Mouse (Mus musculus) gonadal fat pad, adult 2 months (tissue): ENCODE data around the gene Slain1. TPM values are rescaled to one million over a fixed set of nuclear protein-coding genes. Genes with fewer than 3 reads are reported as not detected.

ENCODE experiments used
- DNase-seq: peaks from one replicate; pipeline ENCODE4 v3.0.0-alpha.2; 2012; ENCODE audit warnings: low read depth
- polyA plus RNA-seq: library from polyadenylated mRNA; depleted of rRNA; stranded (reverse); fragments of >200 nt; gene quantifications from 2 replicates; pipeline ENCODE4 v1.2.3, GENCODE M21; 2012; rRNA removed

Gene Slain1
- polyA plus RNA-seq, result 3.0 and 3.9 TPM in 2 replicates

DNA sequence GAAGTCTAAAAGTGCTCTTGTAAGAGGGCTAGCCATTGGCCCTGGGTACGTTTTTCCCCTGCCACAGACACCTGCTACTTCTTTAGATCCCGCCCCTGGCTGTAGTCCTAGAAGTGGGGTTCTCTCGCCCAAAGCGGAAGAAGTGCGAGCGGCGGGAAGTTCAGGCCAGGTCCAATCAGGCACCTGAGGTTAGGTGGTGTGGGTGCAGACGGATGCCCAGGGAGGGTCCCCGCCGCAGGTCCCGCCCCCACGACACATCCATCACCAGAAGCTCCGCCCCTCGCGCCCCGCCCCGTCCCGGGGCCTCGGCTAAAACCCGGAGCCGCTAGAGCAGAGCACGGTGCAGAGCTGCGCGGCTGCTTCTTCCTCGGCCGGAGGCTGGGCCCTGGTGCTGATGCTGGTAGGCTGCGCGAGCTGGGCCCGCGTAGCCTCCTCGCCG is at the start of gene Slain1:
Gene Slain1 (plus strand): TSS at position 333 of the 439 bp plus-strand sequence.
- no peak for DNase-seq

- DNase-seq, result no peak
Measured at GRCm38 (mm10) chr14:103608063-103608462, 42.0 kb upstream of the Slain1 start.

- DNase-seq, result no peak
Measured at GRCm38 (mm10) chr14:103613573-103614271, 36.3 kb upstream of the Slain1 start.

DNA sequence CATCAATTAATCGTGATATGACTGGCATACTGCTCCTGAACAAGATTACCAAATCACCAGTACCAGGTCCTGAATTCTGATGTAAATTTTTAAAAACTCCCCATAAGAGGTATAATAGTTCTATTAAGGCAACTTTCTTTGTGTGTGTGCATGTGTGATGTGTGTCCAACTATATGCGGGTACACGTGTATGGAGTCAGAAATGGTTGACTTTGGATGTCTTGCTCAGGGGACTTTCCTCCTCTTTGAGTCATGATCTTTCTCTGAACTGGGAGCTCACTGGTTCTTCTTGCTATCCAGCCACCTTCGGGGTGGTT is 35.8 kb upstream of the Slain1 start:
- no peak for DNase-seq

DNA sequence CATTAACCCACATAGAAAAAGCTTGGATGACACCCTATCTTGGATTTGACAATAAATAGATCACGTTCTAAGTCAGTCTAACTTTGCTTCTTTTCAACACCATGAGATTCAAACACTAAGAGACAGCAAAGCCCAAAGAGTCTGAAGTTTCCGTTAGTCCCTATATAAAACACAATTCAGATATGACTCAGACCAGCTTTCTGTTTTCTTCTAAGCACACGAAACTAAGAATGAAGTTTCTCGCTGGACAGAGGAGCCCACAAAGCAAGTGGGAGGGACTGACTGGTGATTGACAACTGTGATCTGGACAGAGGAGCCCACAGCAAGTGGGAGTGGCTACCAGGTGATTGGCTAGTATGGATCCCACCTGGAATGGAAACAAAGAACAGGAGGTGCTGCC is 30.3 kb upstream of the Slain1 start:
- DNase-seq, result no peak

DNA sequence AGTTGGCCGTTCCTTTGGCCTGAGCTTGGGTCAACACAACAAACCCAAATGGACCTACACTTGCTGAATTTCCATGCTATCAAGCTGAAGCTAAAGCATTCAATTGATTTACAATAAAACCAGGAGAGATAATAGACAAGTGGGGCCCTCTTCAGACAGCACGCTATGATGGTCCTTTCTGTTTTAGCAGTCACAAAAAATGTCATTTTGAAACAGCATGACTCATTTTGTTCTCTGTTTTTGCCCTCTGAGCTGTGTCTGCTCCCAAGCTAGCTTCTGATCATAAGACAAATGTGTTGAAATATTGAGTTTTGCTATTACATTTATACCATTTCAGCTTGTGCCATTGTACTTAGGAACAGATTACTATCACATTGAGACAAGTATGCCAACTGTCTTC is 28.8 kb upstream of the Slain1 start:
- no peak for DNase-seq

- no peak for DNase-seq
Measured at GRCm38 (mm10) chr14:103626100-103626499, 23.9 kb upstream of the Slain1 start.

DNA sequence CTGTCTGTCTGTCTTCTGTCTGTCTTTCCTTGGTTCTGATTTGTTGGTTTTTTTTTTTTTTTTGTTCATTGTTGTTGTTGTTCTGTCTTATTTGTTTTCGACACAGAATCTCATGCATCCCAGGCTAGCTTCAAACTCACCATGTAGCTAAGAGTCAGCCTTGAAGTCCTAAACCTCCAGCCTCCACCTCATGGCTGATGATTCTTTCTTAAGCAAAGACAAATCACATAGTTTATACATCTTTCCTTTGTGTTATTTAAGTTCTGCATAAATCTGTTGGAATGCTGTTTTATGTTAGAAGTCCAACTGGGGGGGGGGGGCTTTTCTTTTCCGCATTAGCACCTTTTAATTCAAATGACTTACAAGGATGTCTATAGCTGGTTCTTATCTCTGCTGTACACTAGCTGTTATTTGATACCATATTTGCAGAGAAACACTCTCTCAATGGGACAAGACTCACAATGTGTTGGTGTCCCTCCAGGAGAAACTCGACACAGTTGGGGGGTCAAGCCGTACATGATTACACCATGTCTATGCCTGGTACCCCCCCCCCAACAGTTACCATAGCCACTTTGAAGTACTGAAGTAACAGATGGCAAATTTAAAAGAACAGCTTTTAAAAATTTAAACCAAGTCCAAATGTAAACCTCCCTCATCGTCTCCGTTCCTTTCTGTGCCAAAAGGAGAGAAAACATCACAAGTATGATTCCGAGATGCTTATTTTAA is 20.2 kb upstream of the Slain1 start:
- no peak for DNase-seq

GRCm38 (mm10) chr14:103630545-103630944 is 19.5 kb upstream of the Slain1 start:
- DNase-seq, result no peak

GRCm38 (mm10) chr14:103643933-103644332 is 6.1 kb upstream of the Slain1 start:
- no peak for DNase-seq

- DNase-seq, result no peak
Measured at GRCm38 (mm10) chr14:103647981-103648380, 2.0 kb upstream of the Slain1 start.

DNA sequence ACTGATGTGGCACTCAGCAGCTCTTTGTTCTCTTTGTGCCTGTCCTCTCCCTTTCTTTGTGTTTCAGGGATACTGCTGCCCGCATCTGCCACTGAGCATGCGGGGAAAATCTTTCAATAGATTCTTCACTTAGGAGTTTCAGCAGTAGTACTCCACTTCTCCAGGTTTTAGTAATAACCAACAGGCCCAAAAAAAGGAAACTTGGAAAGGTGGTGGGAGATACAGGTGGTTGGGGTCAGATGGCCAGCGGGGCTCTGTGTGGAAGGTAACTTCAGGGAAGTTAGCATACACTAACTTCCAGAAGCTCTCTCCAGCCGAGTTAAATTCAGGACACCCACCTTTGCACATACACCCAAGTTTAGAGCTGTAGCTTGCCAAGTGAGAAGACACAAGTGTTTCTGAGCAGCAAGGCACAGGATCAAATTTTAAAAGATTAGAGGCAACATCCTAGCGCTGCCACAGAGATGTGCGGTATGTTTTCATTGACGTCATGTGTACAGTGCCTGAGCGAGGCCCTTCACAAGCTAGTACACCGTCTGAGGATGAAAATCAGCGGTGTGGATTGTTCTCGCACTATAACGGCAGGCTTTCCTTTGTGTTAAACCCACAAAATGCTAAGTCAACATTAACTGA is 1.3 kb upstream of the Slain1 start:
- DNase-seq, result no peak

- DNase-seq, result no peak
Measured at GRCm38 (mm10) chr14:103649302-103649701, 726 bp upstream of the Slain1 start.

DNA sequence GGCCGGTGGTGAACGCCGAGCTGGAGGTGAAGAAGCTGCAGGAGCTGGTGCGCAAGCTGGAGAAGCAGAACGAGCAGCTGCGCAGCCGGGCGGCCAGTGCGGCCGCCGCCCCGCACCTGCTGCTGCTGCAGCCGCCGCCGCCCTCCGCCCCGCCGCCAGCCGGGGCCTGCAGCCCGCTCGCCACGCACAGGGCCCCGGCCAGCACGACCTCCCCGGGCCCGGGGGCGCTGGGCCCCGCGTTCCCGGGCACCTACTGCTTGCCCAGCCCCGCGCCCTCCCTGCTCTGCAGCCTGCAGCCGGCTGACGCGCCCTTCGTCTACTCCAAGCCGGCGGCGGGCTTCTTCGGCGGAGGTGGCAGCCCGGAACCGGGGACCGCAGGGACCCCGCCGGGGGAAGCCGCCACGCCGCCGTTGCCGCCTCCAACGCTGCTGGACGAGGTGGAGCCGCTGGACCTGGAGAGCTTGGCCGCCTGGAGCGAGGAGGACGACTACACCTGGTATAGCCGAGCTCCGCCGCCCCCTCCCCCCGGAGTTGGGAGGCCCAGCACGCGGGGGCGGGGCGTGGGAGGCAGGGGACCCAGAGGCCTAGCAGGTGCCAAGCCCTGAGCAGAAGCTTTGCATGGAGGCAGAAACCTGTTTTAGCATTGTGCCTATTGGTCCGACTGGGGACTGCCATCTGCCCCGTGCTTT is 529 bp downstream of the Slain1 start:
- no peak for DNase-seq

- no peak for DNase-seq
Measured at GRCm38 (mm10) chr14:103651106-103651505, 1.1 kb downstream of the Slain1 start.

DNA sequence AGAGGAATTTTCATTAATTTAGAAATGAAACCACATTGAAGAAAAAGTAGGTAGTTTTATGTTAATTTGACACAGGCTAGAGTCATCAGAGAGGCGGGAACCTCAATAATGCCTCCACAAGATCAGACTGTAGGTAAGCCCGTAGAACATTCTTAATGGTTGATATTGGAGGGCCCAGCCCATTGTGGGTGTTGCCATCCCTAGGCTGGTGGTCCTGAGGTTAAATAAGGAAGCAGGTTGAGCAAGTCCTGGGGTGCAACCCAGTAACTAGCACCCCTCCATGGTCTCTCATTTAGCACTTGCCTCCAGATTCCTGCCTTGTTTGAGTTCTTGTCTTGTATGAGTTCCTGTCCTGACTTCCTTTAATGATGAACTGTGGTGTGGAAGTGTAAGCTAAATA is 1.5 kb downstream of the Slain1 start:
- no peak for DNase-seq

- no peak for DNase-seq
Measured at GRCm38 (mm10) chr14:103652524-103652923, 2.5 kb downstream of the Slain1 start.

DNA sequence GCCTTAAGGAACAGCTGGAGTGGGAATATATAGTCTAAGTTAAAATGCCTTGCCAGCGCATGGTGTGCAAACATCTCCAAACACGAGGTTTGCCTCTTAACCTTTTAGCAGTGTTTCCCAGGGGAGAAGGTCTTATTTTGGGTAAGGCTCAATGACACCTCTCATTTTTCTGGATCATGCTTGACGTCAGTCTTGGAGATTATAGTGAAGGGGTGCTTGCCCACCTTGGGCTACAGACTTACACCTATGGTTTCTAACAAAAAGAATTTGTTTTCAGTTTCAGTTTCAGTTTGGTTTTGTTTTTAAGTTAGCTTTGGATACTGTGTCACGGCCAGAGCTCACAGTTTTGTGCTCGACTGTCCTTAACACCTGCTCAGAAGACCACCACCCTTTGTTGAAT is 3.8 kb downstream of the Slain1 start:
- no peak for DNase-seq

GRCm38 (mm10) chr14:103655448-103655847 is 5.4 kb downstream of the Slain1 start:
- no peak for DNase-seq

DNA sequence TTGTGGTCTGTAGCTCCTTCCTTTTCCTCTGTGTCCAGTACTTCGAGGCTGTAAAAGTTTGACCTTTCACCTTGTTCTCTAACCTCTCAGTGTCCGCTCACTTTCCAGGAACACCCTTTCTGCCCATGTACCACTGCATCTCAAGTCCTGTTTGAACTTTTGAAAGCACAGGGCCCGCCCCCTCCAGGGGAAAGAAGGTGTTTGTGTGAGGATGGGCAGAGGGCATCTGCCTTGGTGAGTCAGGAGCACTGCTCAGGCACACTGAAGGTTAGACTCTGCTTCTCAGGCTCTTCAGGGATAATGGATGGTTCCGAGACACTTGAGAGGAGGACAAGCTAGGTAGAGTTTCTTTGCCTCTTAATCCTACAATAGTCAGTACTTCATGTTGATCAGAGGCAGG is 7.8 kb downstream of the Slain1 start:
- DNase-seq, result no peak

DNA sequence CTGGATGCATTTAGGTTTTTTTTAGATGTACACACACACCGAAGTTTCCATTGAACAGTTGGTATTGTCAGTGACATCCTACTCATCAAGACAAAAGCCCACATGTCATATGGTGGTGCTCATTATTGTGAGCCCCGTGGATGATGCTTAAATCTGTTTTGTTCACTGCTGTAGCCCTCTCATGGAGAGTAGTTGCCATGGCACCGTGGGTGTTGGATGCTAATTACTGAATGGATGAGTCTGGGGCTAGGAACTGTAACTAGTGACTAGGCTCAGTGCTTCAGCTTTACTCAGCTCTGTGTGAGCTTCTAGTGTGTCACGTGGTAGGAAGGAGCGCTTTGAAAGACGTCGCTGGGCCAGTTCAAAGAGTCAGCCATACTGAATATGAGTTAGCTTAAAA is 13.0 kb downstream of the Slain1 start:
- no peak for DNase-seq

DNA sequence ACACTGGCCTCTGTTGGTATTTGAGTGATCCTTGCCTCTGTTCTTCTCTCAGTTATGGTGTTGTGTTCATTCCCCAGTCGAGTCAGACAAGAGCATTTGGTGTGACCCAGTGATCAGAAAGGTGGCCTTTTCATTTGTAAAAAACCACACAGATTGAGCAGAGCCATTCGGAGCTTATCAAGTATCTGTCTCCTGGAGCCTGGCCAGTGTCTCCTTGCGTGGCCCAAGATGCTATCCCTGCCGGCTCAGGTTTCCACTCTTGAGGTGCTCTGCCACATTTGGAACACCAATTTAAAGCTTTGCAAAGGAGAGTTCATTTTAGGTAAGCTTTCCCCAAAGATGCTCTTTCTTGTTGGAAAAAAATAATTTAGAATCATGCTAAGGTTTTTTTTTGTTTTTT is 14.4 kb downstream of the Slain1 start:
- no peak for DNase-seq
